Mouse (Mus musculus) heart, embryonic 14.5 days (tissue): ENCODE measurements around the gene Pimreg. TPM values are rescaled to one million over a fixed set of nuclear protein-coding genes. Genes with fewer than 3 reads are reported as not detected.

Experiments used
- ATAC-seq: fragments of 200-750 bp; cut with Nextera tagmentation; 2 replicates; pipeline ENCODE4 v1.8.0; 2017; ENCODE audit warnings: low read depth, moderate TSS enrichment; ENCODE audit not compliant: insufficient number of reproducible peaks, insufficient read depth, low FRiP score
- H3K27ac ChIP-seq, 2 experiments: fragments of 200-500 bp in 1 of 2; fragments of 300-500 bp in 1 of 2; sonication (generic) in 1 of 2; replicated peaks in 1 of 2; 2 replicates each; pipeline ENCODE4 v1.5.1; 2012 to 2014; ENCODE audit warnings: low read depth in 2 of 2, low read length in 2 of 2, control low read depth in 1 of 2, mild to moderate bottlenecking in 1 of 2, mixed read lengths in 1 of 2; ENCODE audit not compliant: control insufficient read depth in 1 of 2, insufficient read depth in 1 of 2
- H3K27me3 ChIP-seq: fragments of 300-500 bp; sonication (generic); 2 replicates; pipeline ENCODE4 v1.6.1; 2014; ENCODE audit warnings: mild to moderate bottlenecking, low read length, control low read depth; ENCODE audit not compliant: control insufficient read depth, insufficient read depth
- H3K36me3 ChIP-seq: fragments of 300-500 bp; sonication (generic); 2 replicates; pipeline ENCODE4 v1.6.1; 2014; ENCODE audit warnings: mild to moderate bottlenecking, control low read depth, low read length, mixed read lengths; ENCODE audit not compliant: control insufficient read depth, insufficient read depth
- H3K4me1 ChIP-seq, 2 experiments: fragments of 200-500 bp in 1 of 2; fragments of 300-500 bp in 1 of 2; sonication (generic) in 1 of 2; 2 replicates each; pipeline ENCODE4 v1.6.1; 2012 to 2014; ENCODE audit warnings: low read length in 2 of 2, control low read depth in 1 of 2, mixed read lengths in 1 of 2; ENCODE audit not compliant: control insufficient read depth in 2 of 2, insufficient read depth in 2 of 2
- H3K4me2 ChIP-seq: fragments of 300-500 bp; sonication (generic); 2 replicates; pipeline ENCODE4 v1.6.1; 2014; ENCODE audit warnings: mild to moderate bottlenecking, low read length
- H3K4me3 ChIP-seq, 2 experiments: fragments of 200-500 bp in 1 of 2; fragments of 300-500 bp in 1 of 2; sonication (generic) in 1 of 2; 2 replicates each; pipeline ENCODE4 v1.5.1; 2012 to 2014; ENCODE audit warnings: low read length in 2 of 2, mild to moderate bottlenecking in 2 of 2, control low read depth in 1 of 2, low read depth in 1 of 2, moderate library complexity in 1 of 2; ENCODE audit not compliant: control insufficient read depth in 1 of 2, insufficient read depth in 1 of 2
- H3K9ac ChIP-seq: fragments of 300-500 bp; sonication (generic); 2 replicates; pipeline ENCODE4 v1.6.1; 2014; ENCODE audit warnings: mild to moderate bottlenecking, low read length
- H3K9me3 ChIP-seq: fragments of 300-500 bp; sonication (generic); 2 replicates; pipeline ENCODE4 v1.6.1; 2016; ENCODE audit warnings: low read length, control low read depth; ENCODE audit not compliant: control insufficient read depth
- WGBS: fragments of 180-500 bp; shearing (Covaris S2); extraction: QIAGEN DNeasy Blood & Tissue Kit; methylation state at CpG from one replicate; pipeline ENCODE4 v1.1.7; 2014; 5-methylcytosine and 5-hydroxymethylcytosine counted together
- polyA plus RNA-seq: library from polyadenylated mRNA; unstranded; fragments of >200 nt; fragmentation: Nextera tagmentation; extraction: Ambion mirVana; gene quantifications from 2 replicates; pipeline ENCODE4 v1.2.1, GENCODE M21; 2014

Gene Pimreg
- polyA plus RNA-seq, 1 experiment from 2014 or later, result 76.4 TPM

- no peak for ATAC-seq
- no peak overlapping the region for H3K4me3 ChIP-seq
- WGBS, result 87% methylated on average over 6 of the region's 6 CpGs
- H3K4me2 ChIP-seq, result no peak overlapping the region
- H3K36me3 ChIP-seq, result no peaks in the 10 kb centered on the region
- H3K27ac ChIP-seq, result no peak overlapping the region
- no peak overlapping the region for H3K9ac ChIP-seq
- no peaks in the 10 kb centered on the region for H3K27me3 ChIP-seq
- H3K4me1 ChIP-seq, result peaks cover 4 to 7% of the 10 kb centered on the region in 2 experiments; a peak in 1 of 4 replicates
- no peaks in the 10 kb centered on the region for H3K9me3 ChIP-seq
Observed at GRCm38 (mm10) chr11:72005547-72005946, 36.3 kb upstream of the Pimreg start.

- Histone ChIP-seq H3K4me1 (peaks cover 4 to 7% of the 10 kb centered on the region in 2 experiments; a peak in 1 of 4 replicates), H3K27ac (no peak overlapping the region), H3K4me2 (no peak overlapping the region), H3K27me3 (no peaks in the 10 kb centered on the region), H3K9me3 (no peaks in the 10 kb centered on the region), H3K4me3 (no peak overlapping the region), H3K36me3 (no peaks in the 10 kb centered on the region), H3K9ac (no peak overlapping the region)
- no peak for ATAC-seq
- 30% methylated on average over 5 of the region's 5 CpGs for WGBS
Observed at GRCm38 (mm10) chr11:72010367-72010766, 31.5 kb upstream of the Pimreg start.

GRCm38 (mm10) chr11:72010940-72011722, 30.7 kb upstream of the Pimreg start:
- no peaks in the 10 kb centered on the region for H3K27me3 ChIP-seq
- no peak for ATAC-seq
- no peaks in the 10 kb centered on the region for H3K9me3 ChIP-seq
- no peak overlapping the region for H3K4me2 ChIP-seq
- WGBS, result 61% methylated on average over 9 of the region's 9 CpGs
- no peak overlapping the region for H3K9ac ChIP-seq
- H3K36me3 ChIP-seq, result no peaks in the 10 kb centered on the region
- H3K4me1 ChIP-seq, result peaks cover 4 to 7% of the 10 kb centered on the region in 2 experiments; a peak in 1 of 4 replicates
- no peak overlapping the region for H3K4me3 ChIP-seq
- no peak overlapping the region for H3K27ac ChIP-seq

GRCm38 (mm10) chr11:72011955-72012354, 29.9 kb upstream of the Pimreg start:
- 88% methylated on average over 1 of the region's 1 CpGs for WGBS
- no peak overlapping the region for H3K9ac ChIP-seq
- H3K4me1 ChIP-seq, result peaks cover 4 to 7% of the 10 kb centered on the region in 2 experiments; a peak in 1 of 4 replicates
- H3K4me2 ChIP-seq, result no peak overlapping the region
- no peaks in the 10 kb centered on the region for H3K27me3 ChIP-seq
- H3K27ac ChIP-seq, result no peak overlapping the region
- no peaks in the 10 kb centered on the region for H3K9me3 ChIP-seq
- no peak for ATAC-seq
- H3K36me3 ChIP-seq, result no peaks in the 10 kb centered on the region
- H3K4me3 ChIP-seq, result no peak overlapping the region

- WGBS, result 74% methylated on average over 4 of the region's 4 CpGs
- ATAC-seq, result no peak
- Histone ChIP-seq H3K9ac (no peak overlapping the region), H3K27ac (no peak overlapping the region), H3K27me3 (no peaks in the 10 kb centered on the region), H3K9me3 (no peaks in the 10 kb centered on the region), H3K36me3 (no peaks in the 10 kb centered on the region), H3K4me1 (0 out of 4 replicates have a peak, but pooled peaks cover 0 to 3% of the 10 kb centered on the region in 2 experiments), H3K4me2 (no peak overlapping the region), H3K4me3 (no peak overlapping the region)
Observed at GRCm38 (mm10) chr11:72014674-72015073, 27.2 kb upstream of the Pimreg start.

GRCm38 (mm10) chr11:72016518-72017252, 25.1 kb upstream of the Pimreg start:
- Histone ChIP-seq H3K4me3 (no peak overlapping the region), H3K27me3 (no peaks in the 10 kb centered on the region), H3K9ac (no peak overlapping the region), H3K36me3 (no peaks in the 10 kb centered on the region), H3K27ac (no peak overlapping the region), H3K9me3 (no peaks in the 10 kb centered on the region), H3K4me2 (no peak overlapping the region), H3K4me1 (no peaks in the 10 kb centered on the region)
- no peak for ATAC-seq
- 76% methylated on average over 13 of the region's 13 CpGs for WGBS

GRCm38 (mm10) chr11:72017253-72017601, 24.6 kb upstream of the Pimreg start:
- Histone ChIP-seq H3K36me3 (no peaks in the 10 kb centered on the region), H3K27ac (no peak overlapping the region), H3K4me3 (no peak overlapping the region), H3K4me1 (no peaks in the 10 kb centered on the region), H3K9me3 (no peaks in the 10 kb centered on the region), H3K9ac (no peak overlapping the region), H3K27me3 (no peaks in the 10 kb centered on the region), H3K4me2 (no peak overlapping the region)
- no peak for ATAC-seq
- WGBS, result 77% methylated on average over 9 of the region's 9 CpGs
